Mouse (Mus musculus) CH12.LX (cell line): ENCODE data around the gene Asic2. TPM values are rescaled to one million over a fixed set of nuclear protein-coding genes. Genes with fewer than 3 reads are reported as not detected.

Source experiments
- DNase-seq: peaks from one replicate; pipeline ENCODE4 v3.0.0-alpha.2; 2013; ENCODE audit errors: extremely low read depth
- H3K27ac ChIP-seq: 2 replicates; pipeline ENCODE4 v1.5.1; 2012; ENCODE audit warnings: low read depth, mild to moderate bottlenecking, control low read depth, moderate library complexity; ENCODE audit not compliant: insufficient read depth
- H3K27me3 ChIP-seq: replicated peaks from 2 replicates; pipeline ENCODE3; 2012; ENCODE audit warnings: inconsistent platforms
- H3K36me3 ChIP-seq, 2 experiments: replicated peaks in 1 of 2; 2 replicates each; pipeline versions ENCODE3 to v1.6.1; 2012; ENCODE audit warnings: inconsistent platforms in 1 of 2, low read length in 1 of 2, mild to moderate bottlenecking in 1 of 2, mixed read lengths in 1 of 2, moderate library complexity in 1 of 2; ENCODE audit not compliant: control insufficient read depth in 1 of 2, insufficient read depth in 1 of 2
- H3K4me1 ChIP-seq, 2 experiments: 2 replicates each; pipeline ENCODE4 v1.6.1; 2012; ENCODE audit warnings: inconsistent platforms in 1 of 2, moderate library complexity in 1 of 2; ENCODE audit not compliant: insufficient read depth in 2 of 2, control insufficient read depth in 1 of 2
- H3K4me2 ChIP-seq: 2 replicates; pipeline ENCODE4 v1.6.1; 2012; ENCODE audit warnings: low read depth, mild to moderate bottlenecking, control low read depth; ENCODE audit not compliant: poor library complexity, insufficient read depth, severe bottlenecking
- H3K4me3 ChIP-seq, 3 experiments: fragments of 150-350 bp in 1 of 3; sonication (generic) in 1 of 3; replicated peaks in 1 of 3; 2 replicates each; pipeline versions ENCODE3 to v1.5.1; 2011 to 2012; ENCODE audit warnings: low read depth in 2 of 3, low read length in 2 of 3, mild to moderate bottlenecking in 2 of 3, moderate library complexity in 2 of 3, control low read depth in 1 of 3, improper control_type of control experiment in 1 of 3, inconsistent platforms in 1 of 3, mixed read lengths in 1 of 3; ENCODE audit not compliant: poor library complexity in 1 of 3
- H3K79me2 ChIP-seq: replicated peaks from 2 replicates; pipeline ENCODE4 v1.6.1; 2012; ENCODE audit warnings: mild to moderate bottlenecking, moderate library complexity; ENCODE audit not compliant: control insufficient read depth, poor library complexity, insufficient read depth, severe bottlenecking; ENCODE audit errors: extremely low read depth
- H3K9ac ChIP-seq: 2 replicates; pipeline ENCODE4 v1.6.1; 2012; ENCODE audit warnings: low read depth, mild to moderate bottlenecking, control low read depth, moderate library complexity; ENCODE audit not compliant: insufficient read depth
- H3K9me3 ChIP-seq: replicated peaks from 2 replicates; pipeline ENCODE3; 2012; ENCODE audit warnings: low read length, inconsistent platforms, mixed read lengths
- BHLHE40 ChIP-seq: IDR thresholded peaks from 2 replicates; pipeline ENCODE4 v1.6.1; 2011; ENCODE audit warnings: mild to moderate bottlenecking, low read depth, low read length, improper control_type of control experiment
- CHD1 ChIP-seq: IDR thresholded peaks from 2 replicates; pipeline ENCODE4 v1.6.1; 2012; ENCODE audit warnings: low read depth, low read length, improper control_type of control experiment, inconsistent platforms
- ELF1 ChIP-seq: IDR thresholded peaks from 2 replicates; pipeline ENCODE4 v1.6.1; 2014; ENCODE audit warnings: low read depth, mild to moderate bottlenecking, inconsistent platforms, low read length, improper control_type of control experiment
- EP300 ChIP-seq: IDR thresholded peaks from 2 replicates; pipeline ENCODE4 v1.6.1; 2011; ENCODE audit warnings: low read length, improper control_type of control experiment
- ETS1 ChIP-seq: conservative IDR thresholded peaks from 2 replicates; pipeline ENCODE4 v1.6.1; 2012; ENCODE audit warnings: low read depth, mild to moderate bottlenecking, inconsistent platforms, low read length, improper control_type of control experiment, moderate library complexity
- HCFC1 ChIP-seq: IDR thresholded peaks from 2 replicates; pipeline ENCODE4 v1.6.1; 2012; ENCODE audit warnings: low read depth, mild to moderate bottlenecking, inconsistent platforms, low read length, improper control_type of control experiment
- IRF4 ChIP-seq: IDR thresholded peaks from 2 replicates; pipeline ENCODE4 v1.6.1; 2014; ENCODE audit warnings: low read depth, mild to moderate bottlenecking, inconsistent platforms, low read length, improper control_type of control experiment
- JUND ChIP-seq: conservative IDR thresholded peaks from 2 replicates; pipeline ENCODE4 v1.6.1; 2011; ENCODE audit warnings: low read depth, low read length, improper control_type of control experiment
- KAT2A ChIP-seq: IDR thresholded peaks from 2 replicates; pipeline ENCODE4 v1.6.1; 2012; ENCODE audit warnings: low read length, improper control_type of control experiment, inconsistent platforms; ENCODE audit not compliant: insufficient replicate concordance
- MAFK ChIP-seq: IDR thresholded peaks from 2 replicates; pipeline ENCODE4 v1.6.1; 2011; ENCODE audit warnings: low read length, improper control_type of control experiment; ENCODE audit not compliant: insufficient replicate concordance
- MAZ ChIP-seq: IDR thresholded peaks from 2 replicates; pipeline ENCODE4 v1.6.1; 2012; ENCODE audit warnings: low read depth, mild to moderate bottlenecking, inconsistent platforms, low read length, improper control_type of control experiment, moderate library complexity
- MXI1 ChIP-seq: IDR thresholded peaks from 2 replicates; pipeline ENCODE4 v1.6.1; 2011; ENCODE audit warnings: mild to moderate bottlenecking, low read depth, low read length, improper control_type of control experiment
- POLR2A ChIP-seq: IDR thresholded peaks from 2 replicates; pipeline ENCODE4 v1.6.1; 2011; ENCODE audit warnings: low read depth, mild to moderate bottlenecking, improper control_type of control experiment, low read length
- POLR2AphosphoS2 ChIP-seq: IDR thresholded peaks from 2 replicates; pipeline ENCODE4 v1.6.1; 2011; ENCODE audit warnings: low read depth, low read length, improper control_type of control experiment
- RCOR1 ChIP-seq: conservative IDR thresholded peaks from 2 replicates; pipeline ENCODE4 v1.6.1; 2012; ENCODE audit warnings: low read depth, mild to moderate bottlenecking, inconsistent platforms, low read length, improper control_type of control experiment
- SIN3A ChIP-seq: IDR thresholded peaks from 2 replicates; pipeline ENCODE4 v1.6.1; 2012; ENCODE audit warnings: low read length, improper control_type of control experiment, inconsistent platforms
- TBP ChIP-seq: conservative IDR thresholded peaks from 2 replicates; pipeline ENCODE4 v1.6.1; 2011; ENCODE audit warnings: low read depth, low read length, improper control_type of control experiment
- UBTF ChIP-seq: IDR thresholded peaks from 2 replicates; pipeline ENCODE4 v1.6.1; 2012; ENCODE audit warnings: low read depth, mild to moderate bottlenecking, inconsistent platforms, low read length, improper control_type of control experiment, moderate library complexity
- ZKSCAN1 ChIP-seq: IDR thresholded peaks from 2 replicates; pipeline ENCODE4 v1.6.1; 2012; ENCODE audit warnings: low read depth, inconsistent platforms, low read length, improper control_type of control experiment, borderline replicate concordance
- ZMIZ1 ChIP-seq: IDR thresholded peaks from 2 replicates; pipeline ENCODE4 v1.6.1; 2012; ENCODE audit warnings: low read depth, mild to moderate bottlenecking, inconsistent platforms, low read length, improper control_type of control experiment
- dilution Hi-C: fragments of 300-500 bp; cut with MboI; formaldehyde crosslinking; loops from 2 replicates; pipeline ENCODE4 v1.14.3; 2020; ENCODE audit warnings: low sequenced_read_pairs; ENCODE audit not compliant: extremely low pct_unique_long_range_greater_than_20kb, extremely low pct_ligation_motif_present
- in situ Hi-C: fragments of 300-500 bp; cut with MboI; formaldehyde crosslinking; loops from 3 replicates; pipeline ENCODE4 v1.14.3; 2019; ENCODE audit warnings: low sequenced_read_pairs, low pct_ligation_motif_present, low pct_unique_long_range_greater_than_20kb, mixed read lengths
- polyA plus RNA-seq: library from polyadenylated mRNA; unstranded; fragments of >175 nt; gene quantifications from 2 replicates; pipeline ENCODE4 v1.2.1, GENCODE M21; 2012; ENCODE audit warnings: low read depth; ENCODE audit not compliant: insufficient read length
- total RNA-seq, 2 experiments: library from RNA; depleted of rRNA; stranded (reverse); fragments of 300-350 nt in 1 of 2; fragments of >200 nt in 1 of 2; gene quantifications; 2 replicates each; pipeline ENCODE4 v1.2.3; 2012 to 2014

The Asic2 gene
- total and polyA plus RNA-seq, 3 experiments: not detected

DNA sequence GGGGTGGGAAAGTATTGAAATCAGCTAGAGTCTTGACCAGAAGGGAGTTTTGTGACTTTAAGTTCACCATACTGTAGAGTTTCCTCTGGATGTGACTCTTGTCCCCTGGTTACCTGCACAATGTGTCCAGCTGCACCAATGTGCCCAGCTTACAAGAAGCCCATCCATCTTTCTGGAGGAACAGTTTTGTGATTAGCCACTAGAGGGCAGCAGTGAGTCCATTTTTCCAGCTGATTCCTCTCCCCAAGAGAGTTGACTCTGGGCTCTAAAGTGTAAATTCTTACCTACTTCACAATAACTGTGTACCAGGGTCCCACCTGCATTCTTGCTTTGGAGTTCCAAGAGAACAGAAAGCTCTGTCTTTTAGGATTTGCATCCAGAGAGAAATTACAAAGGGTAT lies 593.4 kb downstream of the Asic2 start (continued):
- TF ChIP-seq TBP (no peak), MAFK (no peak), MXI1 (no peak), EP300 (no peak), CHD1 (no peak), ZKSCAN1 (no peak)

DNA sequence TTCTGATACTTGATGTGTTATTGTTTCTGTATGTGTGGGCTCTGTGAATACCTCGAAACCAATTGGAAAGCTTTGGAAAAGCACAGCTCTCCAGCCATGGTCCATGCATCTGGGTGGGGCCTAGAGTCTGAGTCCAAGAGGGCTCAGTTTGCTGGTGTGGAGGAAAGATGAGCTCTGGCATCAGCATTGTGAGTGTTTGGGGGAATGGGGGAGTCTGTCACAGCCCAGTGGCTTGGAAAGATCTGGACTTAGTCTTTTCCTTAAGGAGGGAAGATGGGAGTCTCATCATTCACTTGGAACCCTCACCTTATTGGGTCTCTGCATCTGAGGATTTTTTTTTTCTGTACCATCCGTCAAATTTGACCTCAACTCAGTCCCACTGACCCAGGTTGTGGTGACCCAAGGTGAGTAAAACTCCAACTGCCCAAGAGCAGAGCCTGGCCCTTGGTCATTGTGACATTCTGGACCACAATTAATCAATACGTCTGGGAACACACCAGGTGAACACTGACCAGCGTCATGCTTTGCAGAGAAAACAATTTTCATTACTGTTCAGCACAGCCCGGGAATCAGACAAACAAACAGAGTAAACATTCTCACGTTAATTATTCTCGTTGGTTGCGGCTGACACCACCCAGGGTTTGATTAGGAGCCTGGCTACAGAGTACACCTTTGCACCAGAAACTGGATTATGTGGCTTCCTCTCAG lies 594.1 kb downstream of the Asic2 start:
- in situ Hi-C loops: no loop called here

DNA sequence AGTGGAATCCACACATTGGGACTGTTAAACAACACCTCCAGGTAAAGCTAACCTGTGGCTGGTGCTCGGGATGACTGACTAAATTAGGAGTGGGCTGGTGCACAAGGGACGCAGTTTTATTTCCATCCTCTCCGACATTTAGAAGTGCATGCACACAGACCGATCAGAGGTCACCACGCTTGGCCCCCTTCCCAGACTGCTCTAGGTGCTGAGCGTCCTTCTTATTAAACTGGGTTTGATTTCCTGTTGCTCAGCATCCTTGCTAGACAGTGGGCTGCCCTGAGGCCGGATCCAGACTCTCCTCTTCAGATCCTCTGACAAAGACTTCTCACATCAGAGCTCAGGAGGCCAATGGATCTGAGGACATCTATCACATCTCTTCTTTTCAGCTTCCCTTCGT lies 596.7 kb downstream of the Asic2 start:
- Histone ChIP-seq H3K79me2 (no peaks in the 10 kb centered on the region), H3K4me1 (no peaks in the 10 kb centered on the region), H3K4me3 (no peak overlapping the region), H3K9ac (no peak overlapping the region), H3K27me3 (peaks cover 86% of the 10 kb centered on the region), H3K9me3 (no peaks in the 10 kb centered on the region), H3K4me2 (no peak overlapping the region), H3K27ac (no peak overlapping the region), H3K36me3 (no peaks in the 10 kb centered on the region)
- TF ChIP-seq UBTF (no peak), ZKSCAN1 (no peak), KAT2A (no peak), SIN3A (no peak), HCFC1 (no peak), ZMIZ1 (no peak), IRF4 (no peak), RCOR1 (no peak), POLR2AphosphoS2 (no peak), POLR2A (no peak), JUND (no peak), BHLHE40 (no peak)
- dilution Hi-C loops (no loop called here), in situ Hi-C loops (no loop called here)
- DNase-seq: no peak

More for the DNA sequence above, 594.1 kb downstream of the Asic2 start:
- no peaks in the 10 kb centered on the region for H3K9me3 ChIP-seq
- dilution Hi-C loops: no loop called here
- TF ChIP-seq MAZ: no peak
- TF ChIP-seq ELF1: no peak
- no peak for TF ChIP-seq ZMIZ1
- no peak for TF ChIP-seq CHD1
- TF ChIP-seq ETS1: no peak
- no peak for TF ChIP-seq UBTF
- no peaks in the 10 kb centered on the region for H3K36me3 ChIP-seq
- no peaks in the 10 kb centered on the region for H3K4me1 ChIP-seq
- DNase-seq: no peak
- H3K4me2 ChIP-seq: no peak overlapping the region
- H3K27ac ChIP-seq: no peak overlapping the region
- H3K27me3 ChIP-seq: peaks cover 87% of the 10 kb centered on the region
- no peak overlapping the region for H3K4me3 ChIP-seq
- H3K79me2 ChIP-seq: no peaks in the 10 kb centered on the region
- H3K9ac ChIP-seq: no peak overlapping the region
